Mouse (Mus musculus) small intestine, adult 2 months (tissue): ENCODE data around the gene RPS10-NUDT3. TPM values are rescaled to one million over a fixed set of nuclear protein-coding genes. Genes with fewer than 3 reads are reported as not detected.

ENCODE experiments used
- H3K27ac ChIP-seq: fragments of 200-500 bp; 2 replicates; pipeline ENCODE4 v1.5.1; 2012; ENCODE audit warnings: low read depth, low read length, control low read depth, inconsistent platforms; ENCODE audit not compliant: insufficient read depth
- H3K27me3 ChIP-seq: fragments of 200-500 bp; 2 replicates; pipeline ENCODE4 v1.6.1; 2012; ENCODE audit warnings: mild to moderate bottlenecking, moderate library complexity, low read length, inconsistent platforms; ENCODE audit not compliant: control insufficient read depth, insufficient read depth
- H3K36me3 ChIP-seq: fragments of 200-500 bp; 2 replicates; pipeline ENCODE4 v1.6.1; 2012; ENCODE audit warnings: mild to moderate bottlenecking, low read length, control low read depth, inconsistent platforms; ENCODE audit not compliant: control insufficient read depth, insufficient read depth
- H3K4me1 ChIP-seq: fragments of 200-500 bp; 2 replicates; pipeline ENCODE4 v1.6.1; 2012; ENCODE audit warnings: low read length, inconsistent platforms, mixed read lengths; ENCODE audit not compliant: control insufficient read depth, insufficient read depth, insufficient read length
- H3K4me3 ChIP-seq: fragments of 200-500 bp; 2 replicates; pipeline ENCODE4 v1.5.1; 2012; ENCODE audit warnings: low read depth, mild to moderate bottlenecking, control low read depth, inconsistent platforms, low read length, moderate library complexity
- CTCF ChIP-seq: fragments of 200-500 bp; IDR thresholded peaks from 2 replicates; pipeline ENCODE4 v1.5.1; 2012; ENCODE audit warnings: low read depth, mild to moderate bottlenecking, control low read depth, inconsistent platforms, low read length, moderate library complexity, mixed read lengths; ENCODE audit not compliant: insufficient replicate concordance, insufficient read length; ENCODE audit errors: extremely low read depth
- POLR2A ChIP-seq: fragments of 200-500 bp; IDR thresholded peaks from 2 replicates; pipeline ENCODE4 v1.6.1; 2012; ENCODE audit warnings: low read depth, mild to moderate bottlenecking, control low read depth, inconsistent platforms, low read length, moderate library complexity
- WGBS: fragments of 180-500 bp; shearing (Covaris S2); methylation state at CpG from one replicate; pipeline ENCODE4 v1.1.7; 2018; 5-methylcytosine and 5-hydroxymethylcytosine counted together
- polyA plus RNA-seq: library from polyadenylated mRNA; depleted of rRNA; stranded (reverse); fragments of >200 nt; gene quantifications from 2 replicates; pipeline ENCODE4 v1.2.3, GENCODE M21; 2012

RPS10-NUDT3 gene
- polyA plus RNA-seq, 1 experiment: not detected

DNA sequence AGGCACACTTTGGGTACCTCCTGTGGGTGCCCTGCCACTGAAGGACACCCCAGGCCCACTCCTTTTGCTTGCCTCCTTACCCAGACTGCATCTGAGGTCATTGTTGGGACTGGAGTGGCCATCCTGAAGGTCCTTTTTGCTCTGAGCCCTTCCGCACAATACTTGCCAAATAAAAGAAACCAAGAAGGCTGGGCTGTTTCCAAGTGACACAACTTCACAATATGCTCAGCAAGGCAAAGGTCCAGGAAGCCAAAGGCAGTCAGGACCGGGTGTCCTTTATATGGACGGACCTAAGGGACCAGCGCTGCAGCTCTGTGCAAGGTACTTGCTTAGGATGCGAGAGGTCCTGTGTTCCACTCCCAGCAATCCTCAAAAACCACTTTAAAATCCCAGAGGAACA is 66.8 kb downstream of the RPS10-NUDT3 start:
- Histone ChIP-seq H3K4me1 (peaks cover 11% of the 10 kb centered on the region), H3K27me3 (no peaks in the 10 kb centered on the region), H3K4me3 (no peak overlapping the region), H3K36me3 (no peaks in the 10 kb centered on the region; the same call in 1 of the 2 replicates), H3K27ac (no peak overlapping the region)
- TF ChIP-seq CTCF: no peak
- TF ChIP-seq POLR2A: no peak
- 91% methylated on average over 5 of the region's 5 CpGs for WGBS

DNA sequence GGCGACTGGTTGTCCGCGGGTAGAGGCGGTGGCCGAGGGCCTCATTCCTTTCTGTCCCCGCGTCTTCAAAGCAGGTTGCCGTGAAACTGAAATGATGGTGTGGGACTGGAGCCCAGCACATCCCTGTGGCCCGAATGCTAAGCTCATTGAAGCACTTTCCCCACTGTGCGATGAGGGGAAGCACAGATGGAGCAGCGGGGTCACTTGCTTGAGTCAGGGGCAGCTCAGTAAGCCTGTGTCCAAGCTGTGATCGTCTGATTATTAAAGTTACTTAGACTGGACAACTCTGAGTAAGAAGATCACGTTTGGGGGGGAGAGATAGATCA is 69.1 kb downstream of the RPS10-NUDT3 start:
- peaks cover 11% of the 10 kb centered on the region for H3K4me1 ChIP-seq
- H3K27ac ChIP-seq: no peak overlapping the region
- WGBS: under 1% methylated on average over 13 of the region's 13 CpGs
- H3K4me3 ChIP-seq: peak overlapping the region; percentile 73
- no peaks in the 10 kb centered on the region for H3K27me3 ChIP-seq
- no peak for TF ChIP-seq CTCF
- no peak for TF ChIP-seq POLR2A
- H3K36me3 ChIP-seq: peaks cover 5% of the 10 kb centered on the region

DNA sequence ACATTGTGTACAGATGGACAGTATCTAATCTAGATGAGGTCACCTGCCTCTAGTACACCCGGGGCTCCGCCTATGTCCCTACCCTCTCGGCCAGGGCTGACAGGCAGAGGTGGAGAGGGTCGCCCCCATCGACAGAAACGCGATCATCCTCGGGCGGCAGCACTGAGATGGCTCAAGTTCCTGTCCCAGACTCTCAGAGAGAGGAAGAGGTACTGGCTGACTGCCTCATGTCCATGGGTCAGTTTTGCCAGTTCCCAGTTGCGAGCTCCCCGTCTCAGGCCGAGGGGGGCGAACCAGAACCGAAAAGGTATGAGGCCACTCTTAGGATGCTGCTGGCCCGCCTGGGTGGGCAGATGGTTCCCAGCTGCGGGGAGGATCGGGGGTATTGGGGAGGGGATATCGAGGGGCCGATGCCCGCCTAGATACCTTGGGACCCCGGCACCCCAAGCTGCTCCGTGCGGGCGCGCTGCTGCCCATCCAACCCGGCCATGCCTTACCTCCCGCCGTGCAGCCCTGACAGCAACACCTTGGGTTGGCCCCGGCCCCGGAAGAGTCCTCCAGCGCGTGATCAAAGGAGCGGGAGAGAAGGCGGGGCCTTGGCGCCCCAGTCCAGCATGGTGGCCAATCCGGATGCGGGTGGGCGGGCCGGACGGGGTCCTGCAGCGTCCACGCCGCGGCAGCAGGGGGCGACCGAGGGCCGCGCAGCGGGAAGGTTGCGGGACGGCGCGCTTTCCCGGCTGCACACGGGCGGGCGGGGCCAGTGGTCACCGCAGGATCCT is 69.7 kb downstream of the RPS10-NUDT3 start, which contains the start of gene AI413582:
TSS of gene AI413582 (minus strand) at position 594 of the 779 bp plus-strand sequence.
- Histone ChIP-seq H3K36me3 (peaks cover 6% of the 10 kb centered on the region), H3K4me1 (peaks cover 11% of the 10 kb centered on the region), H3K27ac (no peak within 1 kb of the TSS), H3K4me3 (peak within 1 kb of the TSS; percentile 76), H3K27me3 (no peaks in the 10 kb centered on the region)
- TF ChIP-seq CTCF (peak; percentile 78), POLR2A (peak; percentile 72; the same call in 1 of the 2 replicates)
- WGBS: under 1% methylated on average over 58 of the region's 58 CpGs

DNA sequence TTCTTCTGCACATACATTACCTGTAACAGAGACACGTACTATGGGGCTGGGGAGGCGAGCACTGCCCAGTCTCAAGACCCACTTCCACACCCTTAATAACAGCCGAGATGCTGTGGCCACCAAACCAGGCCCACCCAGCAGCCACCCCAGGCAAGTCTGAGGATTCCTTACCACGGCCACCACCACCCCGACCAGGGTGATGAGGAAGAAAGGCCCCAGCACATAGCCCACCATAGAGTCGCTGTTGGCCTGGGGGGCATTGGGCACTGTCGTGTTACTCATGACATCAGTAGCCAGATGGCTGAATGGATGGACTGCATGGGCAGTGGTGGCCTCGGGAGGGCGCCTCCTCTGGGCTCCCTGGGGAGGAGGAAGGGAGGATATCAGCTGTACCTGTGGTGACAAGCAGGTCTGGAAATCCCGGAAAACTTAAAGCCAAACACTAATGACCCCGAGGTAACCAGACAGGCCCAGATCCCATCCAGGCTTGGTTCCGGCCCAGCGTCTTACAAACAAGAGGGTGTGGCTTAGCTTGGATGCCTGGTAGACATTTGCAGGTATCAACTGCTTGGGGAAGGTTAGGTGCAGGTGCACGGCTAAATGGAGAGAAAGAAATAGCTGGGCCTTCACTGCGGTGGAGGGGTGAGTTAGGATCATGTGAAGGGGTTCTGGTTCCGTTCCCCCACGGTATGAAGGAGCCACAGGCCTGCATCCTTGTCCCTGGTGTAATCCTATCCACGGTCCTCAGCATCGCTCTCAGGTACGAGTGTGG is 70.4 kb downstream of the RPS10-NUDT3 start:
- Histone ChIP-seq H3K27ac (no peak overlapping the region), H3K4me1 (peaks cover 11% of the 10 kb centered on the region), H3K27me3 (no peaks in the 10 kb centered on the region), H3K4me3 (peak overlapping the region; percentile 76), H3K36me3 (peaks cover 6% of the 10 kb centered on the region)
- WGBS: 15% methylated on average over 20 of the region's 20 CpGs
- no peak for TF ChIP-seq POLR2A
- 0 out of 2 replicates have a peak, but pooled peaks have one; percentile 14 for TF ChIP-seq CTCF

DNA sequence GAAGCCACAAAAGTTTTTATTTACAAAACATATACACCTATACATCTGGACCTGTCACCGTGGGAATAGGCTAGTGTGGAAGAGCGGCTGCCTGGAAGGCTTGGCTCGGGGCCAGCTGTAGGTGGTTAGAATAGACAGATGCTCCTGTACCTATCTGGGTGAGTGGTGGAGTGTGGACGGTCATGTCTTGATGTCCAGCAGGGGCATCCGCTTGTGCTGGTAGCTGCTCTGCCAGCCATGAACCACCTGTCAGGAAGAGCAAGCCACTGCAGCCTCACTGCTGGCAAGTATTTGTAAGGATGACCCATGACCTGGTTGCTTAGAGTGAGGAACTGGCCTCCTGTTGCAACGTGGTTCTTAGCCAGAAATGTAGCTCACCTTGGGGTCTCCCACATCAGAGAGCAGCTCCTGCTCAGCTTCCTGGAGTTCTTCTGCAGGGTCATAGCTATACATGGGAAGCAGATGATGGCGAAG is 71.2 kb downstream of the RPS10-NUDT3 start:
- no peaks in the 10 kb centered on the region for H3K27me3 ChIP-seq
- peaks cover 15% of the 10 kb centered on the region for H3K4me1 ChIP-seq
- WGBS: 48% methylated on average over 7 of the region's 7 CpGs
- H3K27ac ChIP-seq: no peak overlapping the region
- H3K4me3 ChIP-seq: no peak overlapping the region
- no peak for TF ChIP-seq CTCF
- no peak for TF ChIP-seq POLR2A
- peaks cover 6% of the 10 kb centered on the region for H3K36me3 ChIP-seq

DNA sequence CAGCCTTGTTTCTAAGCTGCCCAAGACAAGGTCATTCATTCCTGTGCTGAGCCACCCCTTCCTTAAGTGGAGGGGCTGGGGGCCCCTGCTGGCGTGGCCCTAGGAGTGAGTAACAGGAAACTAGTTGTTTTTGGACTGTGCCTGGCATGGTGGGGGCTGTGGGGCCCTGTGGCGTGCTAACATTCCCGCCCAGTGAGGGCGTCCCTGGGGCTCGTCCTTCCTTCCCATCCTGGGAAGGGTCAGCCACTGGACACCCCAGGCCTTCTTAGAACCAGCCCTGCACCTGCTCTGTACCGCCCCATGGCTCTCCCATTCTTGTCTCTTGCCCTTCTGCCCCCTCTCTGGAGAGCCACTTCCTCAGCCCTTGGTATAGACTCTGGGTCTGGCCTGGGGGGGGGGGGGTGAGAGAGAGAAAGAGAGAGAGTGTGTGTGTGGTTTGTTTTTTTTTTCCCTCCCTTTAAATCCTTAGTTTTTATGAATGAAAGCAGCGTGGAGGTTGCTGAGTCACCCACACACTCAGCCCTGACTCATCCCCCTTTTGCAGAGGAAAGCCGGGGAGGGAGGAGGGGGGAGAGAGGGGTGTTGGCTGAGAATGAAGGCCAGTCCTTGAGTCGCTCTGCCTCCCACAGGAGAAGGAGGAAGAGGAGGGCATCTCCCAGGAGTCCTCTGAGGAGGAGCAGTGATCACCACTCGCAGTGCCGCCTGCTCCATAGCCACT is 73.1 kb downstream of the RPS10-NUDT3 start:
- peaks cover 17% of the 10 kb centered on the region for H3K4me1 ChIP-seq
- no peak overlapping the region for H3K27ac ChIP-seq

DNA sequence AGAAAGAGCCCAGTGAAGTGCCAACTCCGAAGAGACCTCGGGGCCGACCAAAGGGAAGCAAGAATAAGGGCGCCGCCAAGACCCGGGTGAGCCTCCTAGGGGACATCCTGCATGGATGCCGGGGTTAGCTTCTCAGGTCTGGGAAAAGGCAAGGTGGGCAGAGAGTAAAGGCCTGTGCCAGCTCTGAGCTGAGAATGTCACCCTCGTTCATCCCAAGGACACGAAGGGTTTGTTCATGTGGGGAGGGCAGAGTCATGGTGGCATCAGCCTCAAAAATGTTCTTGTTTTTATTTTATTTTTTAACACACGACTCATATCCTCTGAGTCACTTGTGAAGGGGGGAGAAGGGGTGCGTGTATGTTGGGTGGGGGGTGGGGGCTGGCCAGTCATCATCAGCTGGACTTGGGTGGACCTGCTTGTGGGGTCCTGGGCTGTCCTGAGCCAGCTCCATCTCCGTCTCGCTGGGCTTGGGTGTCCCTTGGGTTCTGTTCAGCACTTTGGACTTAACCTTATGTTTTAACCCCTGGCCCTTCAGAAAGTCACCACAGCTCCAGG is 74.0 kb downstream of the RPS10-NUDT3 start:
- Histone ChIP-seq H3K4me1 (peaks cover 17% of the 10 kb centered on the region), H3K27me3 (no peaks in the 10 kb centered on the region), H3K27ac (no peak overlapping the region), H3K4me3 (no peak overlapping the region), H3K36me3 (peaks cover 6% of the 10 kb centered on the region)
- TF ChIP-seq CTCF: no peak
- TF ChIP-seq POLR2A: no peak
- WGBS: 73% methylated on average over 13 of the region's 13 CpGs

More for the DNA sequence above, 73.1 kb downstream of the RPS10-NUDT3 start:
- WGBS: 52% methylated on average over 10 of the region's 11 CpGs
- Histone ChIP-seq H3K27me3 (no peaks in the 10 kb centered on the region), H3K36me3 (peaks cover 6% of the 10 kb centered on the region), H3K4me3 (no peak overlapping the region)
- TF ChIP-seq POLR2A: no peak
- TF ChIP-seq CTCF: no peak
